Mouse (Mus musculus) cerebellum, adult (tissue): ENCODE measurements around the gene Abcf1.
"Not testable (repeated sequence)": the region's sequence is repeated elsewhere in the genome, so short reads cannot be mapped to it uniquely, and the experiment has no call there.

Experiments
- ATAC-seq: cut with Nextera tagmentation; 2 replicates; pipeline ENCODE4 v1.9.2; 2017; ENCODE audit warnings: mild to moderate bottlenecking, moderate library complexity, mixed read lengths; ENCODE audit not compliant: insufficient number of reproducible peaks, low FRiP score, low TSS enrichment

Gene Abcf1

DNA sequence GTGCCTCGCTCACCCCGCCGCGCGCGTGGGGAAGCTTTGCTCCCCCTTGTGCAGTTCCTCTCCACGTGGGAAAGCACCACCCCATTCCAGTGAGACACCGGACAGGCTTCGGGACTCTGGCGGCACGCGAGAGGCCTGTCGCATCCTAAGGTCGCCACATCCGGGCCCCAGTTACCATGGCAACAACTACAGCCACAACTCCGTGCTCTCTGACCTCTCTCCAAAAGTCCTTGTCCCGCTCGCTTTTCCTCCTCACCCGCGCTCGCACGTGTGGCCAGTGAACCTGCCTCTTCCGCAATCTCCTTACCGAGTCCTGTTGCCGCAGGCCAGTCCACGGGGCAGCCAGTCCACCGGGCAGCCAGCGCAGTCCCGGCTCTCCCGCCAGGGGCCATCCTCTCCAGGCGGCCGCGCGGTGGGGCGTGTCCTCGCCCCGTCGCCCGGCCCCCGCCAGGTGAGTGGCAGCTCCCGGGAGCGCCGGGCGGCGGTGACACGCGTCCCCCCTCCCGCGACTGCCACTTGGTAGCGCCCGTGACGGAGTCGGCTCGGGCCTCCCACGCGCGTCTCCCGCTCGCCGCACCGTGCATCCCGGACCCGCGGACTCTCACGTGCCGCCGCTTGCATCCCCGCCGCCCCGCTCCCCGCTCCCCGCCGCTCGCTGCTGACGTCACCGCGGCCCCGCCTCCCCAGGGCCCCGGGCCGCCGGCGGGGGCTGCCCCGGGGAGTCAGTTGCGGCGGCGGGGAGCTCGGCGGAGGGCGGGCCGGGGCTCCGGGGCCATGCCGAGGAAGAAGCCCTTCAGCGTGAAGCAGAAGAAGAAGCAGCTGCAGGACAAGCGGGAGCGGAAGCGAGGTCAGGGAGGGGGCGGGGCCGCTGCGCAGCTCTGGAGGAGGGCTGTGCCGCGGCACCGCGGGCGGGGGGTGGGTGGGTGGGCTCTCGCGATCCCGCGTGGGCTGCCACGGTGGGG lies 10.1 kb upstream of the Abcf1 start, which contains the start of the genes Gnl1 and Prr3:
Gnl1 (plus strand) TSS at position 451 of the 962 bp plus-strand sequence.
Prr3 (minus strand) TSS at position 836 of the 962 bp plus-strand sequence.
- peak; percentile 80 for ATAC-seq

DNA sequence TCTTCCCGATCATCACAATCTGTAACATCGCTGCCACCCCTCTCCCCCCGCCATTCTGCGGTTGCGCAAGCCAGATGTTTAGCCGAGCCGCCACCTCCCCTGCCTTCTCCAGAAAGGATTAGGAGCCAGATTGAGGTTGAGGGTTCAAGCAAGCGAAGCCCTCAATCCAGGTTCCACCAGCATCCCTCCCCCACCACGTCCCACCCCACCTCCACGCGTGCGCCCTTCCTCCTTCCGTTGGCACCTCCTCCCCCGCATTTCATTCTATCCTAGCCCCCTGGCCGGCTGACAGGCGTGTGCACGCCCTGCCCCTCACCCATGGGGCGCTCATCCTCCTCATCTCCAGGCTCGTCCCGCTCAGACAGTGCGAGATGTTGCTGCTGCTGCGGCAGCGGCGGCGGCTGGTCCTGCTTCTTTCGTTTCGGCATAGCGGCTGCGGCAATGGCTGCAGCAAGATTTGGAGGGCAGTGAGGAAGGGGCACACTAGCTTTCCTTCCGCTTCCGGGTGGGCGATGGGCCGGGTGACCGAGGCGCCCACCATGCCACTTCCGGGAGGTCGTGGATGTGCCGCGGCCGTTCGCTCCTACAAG lies 9.3 kb upstream of the Abcf1 start:
- ATAC-seq: peak; percentile 54

DNA sequence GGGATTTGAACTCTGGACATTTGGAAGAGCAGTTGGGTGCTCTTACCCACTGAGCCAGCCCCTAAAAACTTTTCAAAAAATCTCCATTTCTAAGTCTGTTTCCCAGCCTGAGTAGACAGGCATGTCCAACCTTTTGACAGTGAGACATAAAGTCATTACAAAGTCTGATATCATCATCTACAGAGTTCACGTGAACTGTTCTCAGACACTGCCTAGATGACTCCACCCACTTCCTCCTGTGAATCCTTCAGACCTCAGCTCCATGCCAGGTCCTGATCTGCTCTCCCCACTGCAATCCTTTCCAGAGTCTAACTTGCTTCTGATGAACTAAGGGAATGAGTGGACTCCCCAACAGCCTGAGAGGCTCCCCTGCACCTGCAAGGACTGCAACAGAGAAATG lies 2.6 kb upstream of the Abcf1 start:
- ATAC-seq: no peak

DNA sequence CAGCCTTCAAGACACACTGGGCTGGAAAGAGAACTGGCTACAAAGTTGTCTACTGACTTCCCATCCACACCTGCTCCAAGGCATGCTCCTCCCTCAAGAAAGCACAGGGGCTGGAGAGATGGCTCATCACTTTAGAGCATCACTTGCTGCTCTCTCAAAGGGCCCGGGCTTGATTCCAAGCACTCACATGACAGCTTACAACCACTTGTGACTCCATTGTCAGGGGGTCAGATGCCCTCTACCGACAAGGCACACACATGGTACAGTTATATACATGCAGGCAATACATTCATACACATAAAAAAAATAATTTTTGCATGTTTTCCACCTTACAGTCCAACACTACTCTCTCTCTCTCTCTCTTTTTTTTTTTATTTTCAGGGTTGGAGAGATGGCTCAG lies 1.9 kb downstream of the Abcf1 start:
- ATAC-seq: no peak

DNA sequence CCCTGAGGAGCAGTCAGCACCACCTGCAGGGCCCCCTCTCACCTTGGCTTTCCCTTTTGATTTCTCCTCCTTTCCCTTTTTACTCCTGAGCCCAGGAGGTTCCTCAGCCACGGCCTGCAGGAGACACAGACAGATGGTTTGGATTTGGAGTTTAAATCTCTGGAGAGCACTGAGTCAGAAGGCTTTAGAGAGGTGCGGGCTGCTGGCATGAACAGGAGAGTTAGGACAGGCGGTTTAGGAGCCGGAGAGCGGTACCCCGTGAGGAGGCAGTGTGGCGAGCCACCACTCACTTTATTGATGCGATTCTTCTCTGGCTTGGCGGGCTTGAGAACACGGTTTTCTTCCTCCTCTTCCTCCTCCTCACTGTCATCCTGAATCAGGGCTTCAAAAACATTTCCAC lies 6.3 kb downstream of the Abcf1 start:
- no peak for ATAC-seq

DNA sequence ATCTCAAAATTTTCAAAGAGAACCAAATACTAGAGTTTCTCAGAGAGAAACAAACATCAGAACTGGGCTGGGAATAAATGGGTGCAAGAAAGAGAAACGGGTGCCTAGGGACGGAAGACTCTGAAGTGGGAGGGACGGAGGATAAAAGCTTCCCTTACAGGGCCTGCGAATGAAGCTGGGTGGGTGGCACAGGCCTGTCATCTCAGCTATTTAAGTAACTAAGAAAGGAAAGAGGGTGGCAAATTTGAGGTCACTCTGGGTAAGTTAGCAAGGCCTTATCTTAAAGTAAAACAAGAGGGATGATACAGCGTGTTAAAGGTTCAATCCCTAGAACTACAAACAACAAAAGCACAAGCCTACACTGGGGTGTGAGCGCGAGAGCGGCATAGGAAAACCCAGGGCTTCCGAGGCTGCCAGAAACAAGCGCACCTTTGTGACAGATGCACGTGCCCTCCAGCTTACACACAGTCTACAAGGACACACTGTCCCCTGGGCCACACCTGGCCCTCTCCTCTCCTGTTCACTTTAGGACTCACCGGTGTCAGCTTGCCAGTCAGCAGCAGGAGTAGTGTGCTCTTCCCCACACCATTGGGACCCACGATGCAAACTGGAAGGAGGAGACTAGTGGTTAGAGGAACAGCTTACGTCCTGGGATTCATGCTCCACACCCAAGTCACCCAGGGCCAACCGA lies 10.9 kb downstream of the Abcf1 start:
- ATAC-seq: no peak

DNA sequence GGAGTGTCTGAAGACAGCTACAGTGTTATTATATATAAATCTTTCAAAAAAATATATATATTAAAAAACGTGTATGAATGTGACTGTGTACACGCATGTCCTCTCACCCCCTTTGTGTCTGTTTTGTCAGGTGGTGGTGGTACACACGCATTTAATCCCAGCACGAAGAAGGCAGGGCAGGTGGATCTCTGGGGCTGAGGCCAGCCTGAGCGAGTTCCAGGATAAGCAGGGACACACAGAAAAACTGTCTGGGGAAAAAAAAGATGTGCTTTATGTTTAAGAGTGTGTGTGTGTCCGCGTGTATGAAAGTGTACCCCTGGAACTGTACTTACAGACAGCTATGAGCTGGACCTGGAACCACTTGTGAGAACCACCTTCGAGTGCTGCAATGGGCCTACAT lies 14.9 kb downstream of the Abcf1 start:
- no peak for ATAC-seq

DNA sequence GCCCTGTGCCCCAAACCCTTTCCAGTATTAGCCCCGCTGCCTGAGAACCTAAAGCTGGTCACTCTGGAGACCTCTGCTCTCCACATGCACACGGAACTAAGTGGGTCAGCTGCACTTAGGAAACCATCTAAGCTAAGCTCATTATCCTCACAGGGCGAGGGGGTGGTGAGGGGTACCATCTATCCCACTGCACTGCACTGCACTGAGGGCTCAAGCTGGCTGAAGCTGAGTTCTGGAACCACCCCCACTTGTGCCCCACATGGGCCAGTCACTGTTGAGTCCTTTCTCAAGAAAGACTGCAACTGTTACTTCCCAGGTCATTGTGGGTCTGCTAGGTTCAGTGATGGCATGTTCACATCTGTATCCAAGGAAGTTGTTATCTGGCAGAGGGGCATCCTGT lies 17.0 kb downstream of the Abcf1 start:
- ATAC-seq: not testable (repeated sequence)

DNA sequence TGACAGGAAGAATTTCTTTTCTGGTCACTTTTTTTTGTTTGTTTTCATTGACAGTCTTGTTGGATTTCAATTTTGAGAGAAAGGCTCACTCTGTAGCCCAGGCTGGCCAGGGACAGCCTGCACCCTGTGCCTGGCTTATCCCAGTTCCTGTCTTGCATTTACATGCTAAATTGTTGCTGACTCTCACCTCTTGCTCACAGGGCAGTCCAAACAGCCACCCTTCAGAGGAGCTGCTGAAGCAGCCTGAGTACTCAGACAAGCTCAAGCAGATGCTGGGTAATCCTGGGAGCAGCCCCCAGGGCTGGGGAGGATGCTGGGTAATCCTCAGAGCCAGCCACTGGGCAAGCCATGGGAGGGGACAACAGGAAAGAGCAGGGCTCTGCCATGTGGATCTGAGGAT lies 18.6 kb downstream of the Abcf1 start:
- ATAC-seq: not testable (repeated sequence)

DNA sequence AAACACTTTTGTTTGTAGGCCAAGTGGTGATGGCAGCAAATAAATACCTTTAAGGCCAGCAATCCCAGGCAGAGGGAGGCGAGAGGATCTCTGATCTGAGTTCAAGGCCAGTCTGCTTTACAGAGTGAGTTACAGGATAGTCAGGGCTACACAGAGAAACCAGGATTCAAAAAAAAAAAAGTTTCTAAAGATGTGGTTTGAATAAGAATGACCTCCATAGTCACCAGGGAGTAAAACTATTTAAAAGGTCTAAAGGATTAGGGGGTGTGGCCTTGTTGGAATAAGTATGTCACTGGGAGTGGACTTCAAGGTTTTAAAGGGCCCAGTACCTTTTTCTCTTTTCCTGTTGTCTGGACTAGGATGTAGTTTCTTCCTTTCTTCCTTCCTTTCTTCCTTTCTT lies 29.6 kb downstream of the Abcf1 start:
- no peak for ATAC-seq

DNA sequence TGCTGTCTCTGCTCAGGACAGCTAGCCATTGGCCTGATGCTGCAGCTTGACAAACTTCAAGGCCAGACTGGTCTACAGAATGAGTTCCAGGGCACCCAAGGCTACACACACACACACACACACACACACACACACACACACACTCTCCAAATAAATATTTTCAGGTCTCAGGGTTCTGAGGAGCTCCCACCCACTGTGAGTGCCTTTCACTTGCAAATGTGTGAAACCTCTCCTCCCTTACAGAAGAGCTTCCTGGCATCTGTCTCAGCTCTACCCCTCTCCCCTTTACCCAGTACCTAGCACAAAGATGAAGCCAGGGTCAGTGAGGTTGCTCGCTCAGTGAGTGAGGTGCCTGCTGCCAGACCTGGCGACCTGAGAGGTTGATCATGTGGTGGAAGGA lies 30.5 kb downstream of the Abcf1 start:
- ATAC-seq: no peak

DNA sequence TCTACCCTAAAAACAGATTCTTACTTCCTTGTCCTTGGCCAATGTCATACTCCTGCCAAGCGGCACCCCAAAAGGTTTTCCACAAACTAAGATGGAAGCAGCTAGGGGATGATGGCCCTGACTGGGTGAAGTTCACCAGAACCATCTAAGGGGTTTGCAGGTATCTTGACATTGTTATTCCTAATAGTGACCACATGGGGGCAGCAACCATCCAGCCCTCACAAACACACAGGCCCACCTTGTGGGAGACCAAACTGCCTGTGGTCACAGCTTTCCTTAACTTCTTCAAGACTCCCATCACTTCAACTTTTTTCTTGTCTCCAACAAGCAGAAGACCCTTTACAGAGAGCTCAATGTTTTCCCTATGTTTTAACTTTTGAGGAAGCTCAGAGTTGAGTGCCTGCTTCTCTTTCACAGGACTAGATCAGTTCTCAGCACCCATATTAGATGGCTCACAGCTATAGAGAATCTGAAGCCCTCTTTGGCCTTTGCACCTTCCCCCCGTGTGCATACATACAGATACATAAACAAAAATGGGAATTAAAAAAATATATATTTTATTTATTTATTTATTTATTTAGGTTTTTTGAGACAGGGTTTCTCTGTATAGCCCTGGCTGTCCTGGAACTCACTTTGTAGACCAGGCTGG lies 31.7 kb downstream of the Abcf1 start:
- no peak; the same call in 1 of the 2 replicates for ATAC-seq

DNA sequence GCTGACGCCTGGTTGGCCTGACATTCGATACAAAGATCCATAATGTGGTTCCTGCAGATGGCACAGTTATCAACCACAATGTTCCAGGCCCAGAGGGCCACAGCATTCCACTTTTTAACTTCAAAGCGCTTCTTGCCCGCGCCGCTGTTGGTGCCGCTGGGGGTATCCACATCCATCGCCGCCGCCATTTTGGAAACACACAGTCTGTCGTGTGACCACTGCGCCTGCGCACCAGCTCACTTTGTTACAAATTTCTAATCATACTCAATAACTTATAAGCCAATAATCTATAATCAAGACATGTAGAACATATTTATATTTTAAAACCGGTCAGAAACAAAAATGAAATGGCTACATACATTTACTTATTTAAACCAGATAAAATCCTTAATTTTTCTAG lies 33.8 kb downstream of the Abcf1 start:
- ATAC-seq: peak; percentile 56; the same call in 1 of the 2 replicates

DNA sequence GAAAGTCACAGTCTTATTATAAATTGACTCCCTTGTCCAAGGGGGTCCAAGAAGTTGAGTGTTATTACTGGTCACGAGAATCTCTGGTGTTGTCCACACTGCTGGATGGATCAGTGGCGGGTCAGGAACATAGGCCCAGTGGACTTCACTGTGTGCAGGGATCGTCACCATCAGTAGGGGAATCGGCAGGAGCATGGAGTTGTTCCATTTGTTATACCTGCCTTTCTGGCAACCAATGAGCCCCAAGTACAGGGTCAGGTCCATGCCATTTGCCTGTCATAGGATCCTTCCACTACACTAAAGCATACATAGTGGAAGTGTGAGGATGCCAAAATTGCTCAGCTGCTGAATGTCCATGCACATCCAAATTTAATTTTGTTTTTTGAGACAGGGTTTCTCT lies 37.0 kb downstream of the Abcf1 start:
- ATAC-seq: no peak

DNA sequence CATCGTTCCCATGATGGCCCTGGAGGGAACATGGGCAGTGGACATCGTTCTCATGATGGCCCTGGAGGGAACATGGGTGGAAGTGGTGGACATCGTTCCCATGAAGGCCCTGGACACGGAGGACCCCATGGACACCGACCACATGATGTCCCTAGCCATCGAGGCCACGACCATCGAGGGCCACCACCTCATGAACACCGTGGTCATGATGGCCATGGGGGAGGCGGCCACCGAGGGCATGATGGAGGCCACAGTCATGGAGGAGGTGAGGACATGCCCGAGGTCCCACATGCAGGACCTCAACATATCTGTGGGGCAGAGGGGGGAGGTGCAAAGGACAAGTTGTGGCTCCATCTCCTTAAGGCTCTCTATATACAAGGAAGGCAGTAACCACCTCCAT lies 38.9 kb downstream of the Abcf1 start:
- no peak; the same call in 1 of the 2 replicates for ATAC-seq

DNA sequence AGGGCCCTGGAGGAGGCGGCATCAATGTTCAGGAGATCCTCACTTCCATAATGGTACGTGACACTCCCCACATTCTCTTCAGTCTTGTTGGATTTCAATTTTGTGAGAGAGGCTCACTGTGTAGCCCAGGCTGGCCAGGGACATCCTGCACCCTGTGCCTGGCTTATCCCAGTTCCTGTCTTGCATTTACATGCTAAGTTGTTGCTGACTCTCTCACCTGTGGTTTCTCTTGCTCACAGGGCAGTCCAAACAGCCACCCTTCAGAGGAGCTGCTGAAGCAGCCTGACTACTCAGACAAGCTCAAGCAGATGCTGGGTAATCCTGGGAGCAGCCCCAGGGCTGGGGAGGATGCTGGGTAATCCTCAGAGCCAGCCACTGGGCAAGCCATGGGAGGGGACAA lies 40.0 kb downstream of the Abcf1 start:
- no peak for ATAC-seq

DNA sequence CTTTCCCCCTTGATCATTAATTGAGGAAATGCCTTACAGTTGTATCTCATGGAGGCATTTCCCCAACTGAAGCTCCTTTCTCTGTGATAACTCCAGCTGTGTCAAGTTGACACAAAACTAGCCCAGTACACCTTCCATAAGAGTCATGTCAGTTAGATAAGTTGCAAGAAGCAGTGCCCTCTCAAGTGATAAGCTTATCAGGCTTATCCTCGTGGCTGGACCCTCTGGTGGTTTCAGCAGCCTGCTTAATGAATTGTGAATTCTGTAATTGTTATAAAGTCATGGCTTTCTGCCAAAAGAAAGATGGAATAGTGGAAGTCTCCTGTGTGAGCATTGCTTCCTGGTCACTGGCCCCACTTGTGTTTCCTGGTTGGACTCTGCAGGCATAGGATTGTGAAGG lies 42.1 kb downstream of the Abcf1 start:
- ATAC-seq: no peak

DNA sequence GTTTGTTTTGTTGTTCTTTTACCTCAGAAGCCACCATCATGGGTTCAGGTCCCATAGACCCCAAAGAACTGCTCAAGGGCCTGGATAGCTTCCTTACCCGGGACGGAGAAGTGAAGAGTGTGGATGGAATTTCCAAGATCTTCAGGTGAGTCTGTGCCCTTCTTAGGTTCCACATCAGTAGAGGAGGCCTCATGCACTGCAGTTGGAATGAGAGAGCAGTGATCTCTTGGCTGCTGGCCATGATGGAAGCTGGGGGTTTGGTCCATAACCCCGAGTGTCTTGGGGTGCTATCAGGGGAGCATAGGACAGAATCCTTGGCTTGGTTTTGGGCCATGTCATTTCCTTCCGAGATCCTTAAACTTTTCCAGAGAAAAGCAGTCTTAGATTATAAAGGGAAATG lies 46.3 kb downstream of the Abcf1 start:
- no peak for ATAC-seq

DNA sequence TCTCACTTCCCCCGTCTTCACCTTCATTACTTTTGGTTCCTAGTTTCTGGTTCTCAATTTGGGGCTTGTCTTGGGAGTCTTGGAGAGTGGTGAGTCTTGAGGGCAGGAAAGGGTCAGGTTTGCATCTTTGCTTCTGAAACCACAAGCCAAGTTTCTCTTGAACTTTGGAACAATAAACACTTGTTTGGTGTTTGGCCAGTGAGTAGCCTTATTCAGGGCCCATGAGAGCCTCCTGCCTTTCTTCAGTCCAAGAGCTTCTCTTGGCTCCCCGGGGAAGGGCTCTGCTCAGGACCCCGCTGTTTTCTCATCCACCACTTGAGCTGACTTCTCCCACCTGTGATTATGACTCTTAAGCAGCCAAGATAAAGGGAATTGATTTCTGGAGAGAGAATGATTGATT lies 47.0 kb downstream of the Abcf1 start:
- no peak for ATAC-seq

DNA sequence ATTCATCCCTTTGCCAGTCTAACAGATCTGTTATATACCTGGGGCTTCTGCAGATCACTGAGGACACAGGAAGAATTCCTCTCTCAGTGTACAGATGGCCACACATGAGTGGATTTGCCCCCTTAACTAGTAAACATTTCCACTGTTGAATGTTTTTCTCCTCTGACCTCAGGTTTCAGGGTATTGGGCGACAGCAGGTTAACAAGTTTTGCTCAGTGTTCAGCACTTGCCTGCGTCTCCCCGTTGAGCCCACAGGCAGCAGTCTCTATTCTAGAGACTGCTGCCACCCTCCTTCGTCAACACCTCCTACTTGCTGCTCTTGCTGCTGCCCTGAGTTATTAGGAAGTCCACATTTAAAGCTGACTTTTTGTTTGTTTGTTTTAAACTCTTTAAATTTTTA lies 47.9 kb downstream of the Abcf1 start:
- no peak for ATAC-seq
